Mouse (Mus musculus): Measurements from ENCODE around the gene Mier2.

DNA sequence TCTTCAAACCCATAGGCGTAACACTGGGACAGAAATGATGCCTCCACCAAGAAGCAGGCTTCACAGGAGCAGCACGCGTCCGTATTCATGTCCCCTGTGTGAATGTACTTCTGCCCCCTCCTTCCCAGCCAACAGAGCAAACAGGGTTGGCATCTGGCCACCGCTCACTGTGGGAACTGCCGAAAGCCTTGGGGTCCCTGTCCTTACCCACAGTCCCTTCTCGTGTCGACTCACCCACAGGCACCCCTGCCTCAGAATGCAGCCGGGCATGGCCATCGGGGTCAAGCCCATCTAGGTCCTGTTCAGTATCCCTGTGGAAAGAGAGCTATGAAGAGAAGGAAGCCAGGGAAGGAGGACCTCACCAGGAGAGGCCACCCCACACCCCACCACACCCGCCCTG is 12.8 kb downstream of the Mier2 start:
- no peak for TF ChIP-seq POLR2A (IDR thresholded peaks at IDR 0.05; ENCODE audit: extremely low read depth, insufficient read depth, low read length)
- no peak for TF ChIP-seq CTCF (IDR thresholded peaks at IDR 0.05; ENCODE audit: extremely low read depth, insufficient read depth, low read length)
